Mouse (Mus musculus) cerebellum, postnatal 14 days (tissue): Measurements from ENCODE around the gene Mtfr1l.
A peak's percentile ranks its signal among the peaks of the same experiment; 100 is the strongest.

Source experiments
- DNase-seq, 2 experiments: peaks; one replicate each; pipeline ENCODE4 v3.0.0; 2021; ENCODE audit warnings: mixed read lengths in 2 of 2

Gene Mtfr1l

GRCm38 (mm10) chr4:134557626-134558249 lies 22.6 kb upstream of the Mtfr1l start:
- DNase-seq: no peak

GRCm38 (mm10) chr4:134555956-134556580 lies 20.9 kb upstream of the Mtfr1l start:
- peak; percentile 65 to 88 for DNase-seq

GRCm38 (mm10) chr4:134553631-134554030 lies 18.4 kb upstream of the Mtfr1l start:
- peak in 1 of 2 experiments; percentile 50 for DNase-seq

GRCm38 (mm10) chr4:134551494-134552316 lies 16.5 kb upstream of the Mtfr1l start, which contains the start of gene Selenon:
Selenon (minus strand) TSS chr4:134552166.
- DNase-seq: peak; percentile 73 to 78

- peak in 1 of 2 experiments; percentile 46 for DNase-seq
Observed at GRCm38 (mm10) chr4:134549899-134550298, 14.7 kb upstream of the Mtfr1l start.

- peak in 1 of 2 experiments; percentile 50 for DNase-seq
Observed at GRCm38 (mm10) chr4:134548169-134548938, 13.2 kb upstream of the Mtfr1l start.

GRCm38 (mm10) chr4:134546814-134547705 lies 11.9 kb upstream of the Mtfr1l start:
- peak; percentile 63 to 70 for DNase-seq

- DNase-seq: peak; percentile 98
Observed at GRCm38 (mm10) chr4:134543261-134543660, 8.1 kb upstream of the Mtfr1l start.

- DNase-seq: no peak
Observed at GRCm38 (mm10) chr4:134542726-134543125, 7.5 kb upstream of the Mtfr1l start.

- DNase-seq: peak; percentile 63 to 70
Observed at GRCm38 (mm10) chr4:134538997-134539580, 3.9 kb upstream of the Mtfr1l start.

- peak in 1 of 2 experiments; percentile 41 for DNase-seq
Observed at GRCm38 (mm10) chr4:134535787-134536151, 582 bp upstream of the Mtfr1l start.

GRCm38 (mm10) chr4:134534124-134534886 lies 882 bp downstream of the Mtfr1l start:
- DNase-seq: peak; percentile 62 to 64

GRCm38 (mm10) chr4:134533421-134533820 lies 1.8 kb downstream of the Mtfr1l start:
- DNase-seq: no peak

GRCm38 (mm10) chr4:134532928-134533327 lies 2.3 kb downstream of the Mtfr1l start:
- DNase-seq: no peak

- no peak for DNase-seq
Observed at GRCm38 (mm10) chr4:134526220-134526619, 9.0 kb downstream of the Mtfr1l start.

GRCm38 (mm10) chr4:134525806-134526205 lies 9.4 kb downstream of the Mtfr1l start:
- no peak for DNase-seq

GRCm38 (mm10) chr4:134523447-134523846 lies 11.7 kb downstream of the Mtfr1l start:
- no peak for DNase-seq

GRCm38 (mm10) chr4:134519281-134519680 lies 15.9 kb downstream of the Mtfr1l start:
- DNase-seq: no peak

GRCm38 (mm10) chr4:134518541-134518940 lies 16.6 kb downstream of the Mtfr1l start:
- DNase-seq: no peak

- DNase-seq: no peak
Observed at GRCm38 (mm10) chr4:134517719-134518118, 17.5 kb downstream of the Mtfr1l start.
